Mouse (Mus musculus) layer of hippocampus, postnatal 25 days (tissue): ENCODE data around the gene Tfap2c. TPM values are rescaled to one million over a fixed set of nuclear protein-coding genes. Genes with fewer than 3 reads are reported as not detected.

Source experiments
- DNase-seq, 2 experiments: peaks; one replicate each; pipeline ENCODE4 v3.0.0; 2022; ENCODE audit warnings: mixed read lengths in 2 of 2, low spot score in 1 of 2; ENCODE audit errors: extremely low spot score in 1 of 2
- total RNA-seq, 2 experiments: library from RNA; stranded (reverse); gene quantifications; 2 replicates each; pipeline ENCODE4 v1.2.3; 2021

Tfap2c gene
- total RNA-seq, result under 1 TPM; 0.49 to 0.57 TPM

DNA sequence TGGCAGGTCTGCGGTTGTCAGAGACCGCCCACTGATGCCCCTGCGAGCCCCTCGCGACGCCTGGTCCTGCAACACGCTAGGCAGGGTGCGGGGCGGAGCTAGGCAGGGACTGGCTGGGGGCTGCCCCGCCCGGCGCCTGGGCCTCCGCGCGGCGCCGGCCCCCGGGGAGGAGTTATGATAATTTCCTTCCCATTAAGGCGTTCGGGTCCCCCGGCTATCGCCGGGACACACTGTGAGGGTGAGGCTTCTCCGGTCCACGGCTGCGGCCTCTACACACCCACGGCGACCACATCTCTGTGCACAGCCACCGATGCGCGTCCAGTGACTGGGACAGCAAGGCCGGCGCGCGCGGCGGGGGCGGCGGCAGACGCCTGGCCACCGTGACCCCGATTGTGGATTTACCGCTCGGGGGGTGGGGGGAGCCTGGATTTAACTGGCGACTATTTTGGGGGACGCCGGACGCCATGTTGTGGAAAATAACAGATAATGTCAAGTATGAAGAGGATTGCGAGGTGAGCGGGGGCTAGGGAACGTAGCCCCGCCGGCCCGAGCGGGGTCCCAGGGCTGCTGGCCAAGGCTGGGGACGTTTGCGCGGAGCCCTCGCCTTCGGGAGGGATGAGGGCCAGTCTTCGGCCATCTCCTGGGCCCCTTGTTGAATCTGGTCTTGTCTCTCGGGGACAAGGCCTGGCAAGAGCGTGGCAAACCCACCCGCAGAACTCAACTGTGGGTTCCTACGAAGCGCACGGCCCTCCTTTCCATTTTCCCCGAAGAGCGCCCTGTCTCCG is at the start of gene Tfap2c:
Tfap2c (plus strand) TSS at position 223 of the 785 bp plus-strand sequence.
- DNase-seq, result no peak

- DNase-seq, result no peak
These were observed 48.6 kb upstream of the Tfap2c start for GRCm38 (mm10) chr2:172500752-172501316.

- peak in 1 of 2 experiments; percentile 14 for DNase-seq
These were observed 48.1 kb upstream of the Tfap2c start for GRCm38 (mm10) chr2:172501341-172501740.

- no peak for DNase-seq
These were observed 47.2 kb upstream of the Tfap2c start for GRCm38 (mm10) chr2:172502168-172502567.

GRCm38 (mm10) chr2:172506121-172506520 is 43.3 kb upstream of the Tfap2c start:
- no peak for DNase-seq

DNA sequence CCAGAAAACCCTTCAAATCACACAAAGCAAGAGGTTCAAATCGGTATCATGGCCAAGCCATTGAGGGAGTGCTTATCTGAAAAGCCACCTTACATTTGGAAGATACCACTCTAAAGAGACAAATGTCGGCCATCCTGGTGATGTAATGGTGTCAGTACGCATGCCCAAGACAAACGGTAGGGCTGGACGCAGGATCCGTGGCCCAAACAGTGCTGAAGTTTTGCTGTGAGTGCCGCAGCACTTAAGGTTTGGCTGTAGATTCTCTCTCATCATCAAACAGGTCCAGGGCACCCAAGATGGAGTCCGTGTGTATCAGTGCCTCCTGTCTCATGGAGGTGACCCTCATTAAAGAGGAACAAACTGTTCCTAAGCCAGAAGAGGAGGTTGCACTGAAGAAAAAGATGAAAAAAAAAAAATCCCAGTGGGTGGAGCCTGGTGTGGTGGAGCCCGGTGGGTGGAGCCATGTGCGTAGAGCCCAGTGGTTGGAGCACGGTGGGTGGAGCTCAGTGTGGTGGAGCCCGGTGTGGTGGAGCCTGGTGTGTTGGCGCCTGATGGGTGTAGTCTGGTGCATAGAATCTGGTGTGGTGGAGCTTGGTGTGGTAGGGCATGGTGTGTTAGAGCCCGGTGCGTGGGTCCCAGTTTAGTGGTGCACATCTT is 39.2 kb upstream of the Tfap2c start:
- DNase-seq, result no peak

DNA sequence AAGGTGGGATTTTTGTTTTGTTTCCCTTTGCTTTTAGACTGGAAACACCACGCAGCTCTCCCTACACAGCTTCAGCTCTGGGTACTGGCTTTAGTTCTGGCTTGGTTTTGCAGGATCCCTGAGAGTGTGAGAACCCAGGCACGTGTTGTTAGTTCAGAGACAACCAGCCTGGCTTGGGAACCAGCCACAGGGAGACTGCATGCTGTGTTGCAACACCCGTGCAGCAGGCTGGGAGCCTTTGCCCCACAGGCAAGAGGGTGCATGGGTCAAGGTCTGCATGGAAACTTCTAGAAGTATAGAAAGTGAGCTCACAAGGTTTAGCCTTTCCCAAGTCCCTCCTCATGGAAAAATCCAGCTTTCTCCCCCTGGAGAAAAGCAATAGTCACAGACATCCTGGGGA is 38.5 kb upstream of the Tfap2c start:
- DNase-seq, result no peak

- no peak for DNase-seq
These were observed 32.9 kb upstream of the Tfap2c start for GRCm38 (mm10) chr2:172516407-172516992.

GRCm38 (mm10) chr2:172520616-172521371 is 28.6 kb upstream of the Tfap2c start:
- no peak for DNase-seq

- no peak for DNase-seq
These were observed 26.9 kb upstream of the Tfap2c start for GRCm38 (mm10) chr2:172522528-172522927.

DNA sequence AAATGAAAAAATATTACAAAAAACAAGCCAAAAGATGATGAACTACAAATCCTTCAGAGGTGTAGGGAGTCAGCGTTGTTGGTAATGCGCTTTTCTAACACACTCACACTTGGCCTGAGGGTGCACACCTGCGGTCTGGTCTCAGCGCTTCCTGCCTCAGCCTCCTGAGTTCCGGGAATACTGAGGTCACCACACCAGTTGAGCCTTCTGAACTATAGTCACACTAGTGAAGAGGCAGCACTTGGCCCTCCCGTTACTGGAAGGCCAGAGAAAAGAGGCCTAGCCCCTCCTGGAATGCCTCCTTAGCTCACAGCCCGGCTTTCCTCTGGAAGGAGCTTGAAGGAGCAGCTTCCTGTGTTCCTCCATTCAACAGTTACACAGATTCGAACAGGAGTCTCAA is 22.2 kb upstream of the Tfap2c start:
- DNase-seq, result no peak

DNA sequence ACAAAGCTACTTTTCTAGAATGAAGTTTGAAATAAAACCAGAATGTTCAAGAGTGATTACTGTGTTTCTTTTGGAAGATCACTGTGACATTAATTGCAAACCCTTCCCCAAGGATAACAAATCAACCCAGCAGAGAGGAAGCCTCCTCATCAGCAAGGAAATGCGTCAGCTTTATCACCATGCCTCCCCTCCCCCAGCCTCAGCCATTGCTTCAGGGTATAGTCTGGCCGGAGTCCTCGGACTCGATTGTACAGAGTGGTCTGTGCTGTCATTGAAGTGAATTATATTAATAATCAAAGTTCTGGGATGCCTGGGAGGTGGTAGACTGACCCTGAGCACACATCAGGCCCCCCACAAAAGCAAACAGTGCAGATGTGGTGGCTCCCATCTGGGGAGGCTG is 5.4 kb upstream of the Tfap2c start:
- DNase-seq, result no peak

GRCm38 (mm10) chr2:172544601-172545127 is 4.7 kb upstream of the Tfap2c start:
- DNase-seq, result no peak

- DNase-seq, result no peak
These were observed 3.7 kb upstream of the Tfap2c start for GRCm38 (mm10) chr2:172545592-172546235.

- no peak for DNase-seq
These were observed 2.8 kb upstream of the Tfap2c start for GRCm38 (mm10) chr2:172546551-172546950.

DNA sequence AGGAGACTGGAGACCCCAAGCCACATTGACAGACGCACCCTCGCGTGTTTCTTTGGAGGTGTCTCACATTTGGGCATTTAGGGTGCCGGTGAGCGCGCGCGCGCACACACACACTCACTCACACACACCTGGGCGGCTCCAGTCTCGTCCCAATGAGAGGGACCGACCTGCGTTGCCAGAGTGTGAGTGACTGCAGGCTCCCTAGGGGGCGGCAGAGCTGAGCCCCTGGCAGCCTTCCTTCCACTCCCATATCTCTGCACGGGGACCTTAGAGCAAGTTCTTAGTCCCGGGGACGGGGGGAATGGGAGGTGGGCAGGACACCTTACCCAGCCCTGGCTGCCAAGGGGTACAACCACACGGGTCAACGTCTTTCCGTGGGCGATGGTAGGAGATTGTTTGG is 2.3 kb upstream of the Tfap2c start:
- DNase-seq, result no peak

- no peak for DNase-seq
These were observed 1.4 kb upstream of the Tfap2c start for GRCm38 (mm10) chr2:172547807-172548586.

GRCm38 (mm10) chr2:172548672-172549255 is 629 bp upstream of the Tfap2c start:
- no peak for DNase-seq
